Comparison of ENCODE assay signal across 12 mouse cellular contexts in the genomic region with DNA sequence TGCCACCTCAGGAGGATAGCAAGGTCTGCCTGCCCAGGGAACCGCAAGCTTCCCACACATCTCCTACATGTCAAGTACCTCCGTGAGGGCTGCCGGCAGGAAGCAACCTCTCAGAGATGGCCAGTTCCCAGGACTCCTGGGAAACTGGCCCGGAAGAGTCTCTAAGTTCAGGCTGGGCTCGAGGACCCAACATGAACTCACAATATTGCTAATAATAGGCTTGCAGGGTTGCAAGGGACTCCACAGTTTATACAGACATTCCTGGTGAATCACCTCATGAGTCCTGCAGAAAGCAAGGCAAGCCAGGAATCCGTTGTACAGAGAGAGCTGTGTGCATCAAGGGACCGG. TPM values are rescaled to one million over a fixed set of nuclear protein-coding genes. Genes with fewer than 3 reads are reported as not detected.
A peak's percentile ranks its signal among the peaks of the same experiment; 100 is the strongest.
DNase-seq lines count a peak whose midpoint lies in the region; ATAC-seq lines count a peak whose summit lies in the region.
"Had no signal": no experiment of that assay in that cellular context is flagged by ENCODE, and none has a peak within 500 bp of the region (broad histone marks: within the 10 kb centered on the region; RNA-seq: fewer than 3 reads in every experiment).

No protein-coding gene starts in this region.

- no peak overlapping the region for H3K4me3 ChIP-seq in embryonic facial prominence, embryonic 14.5 days (ENCODE audit: low read depth, low read length)
- no peak overlapping the region for H3K4me3 ChIP-seq in embryonic facial prominence, embryonic 10.5 days
- no peak overlapping the region for H3K4me3 ChIP-seq in lung, embryonic 15.5 days
- no peak overlapping the region for H3K4me3 ChIP-seq in heart, embryonic 16.5 days (ENCODE audit: low read length)
- H3K4me3 ChIP-seq in stomach, embryonic 16.5 days (replicated peaks; ENCODE audit: low read length): no peak overlapping the region
- H3K4me3 ChIP-seq: limb, embryonic 13.5 days had no signal

- 0 out of 2 replicates have a peak overlapping the region, but pooled peaks have one; percentile 6 for H3K27ac ChIP-seq in embryonic facial prominence, embryonic 14.5 days (replicated peaks; ENCODE audit: low read depth, low read length)
- no peak overlapping the region for H3K27ac ChIP-seq in embryonic facial prominence, embryonic 10.5 days (replicated peaks)
- peak overlapping the region; percentile 27 for H3K27ac ChIP-seq in lung, embryonic 15.5 days
- peak overlapping the region; percentile 89 for H3K27ac ChIP-seq in heart, embryonic 16.5 days (ENCODE audit: low read length)
- H3K27ac ChIP-seq in stomach, embryonic 16.5 days (ENCODE audit: low read length): peak overlapping the region; percentile 86
- H3K27ac ChIP-seq: limb, embryonic 13.5 days had no signal

- H3K9ac ChIP-seq in embryonic facial prominence, embryonic 14.5 days (ENCODE audit: low read depth, low read length): no peak overlapping the region
- H3K9ac ChIP-seq in lung, embryonic 15.5 days: no peak overlapping the region
- H3K9ac ChIP-seq in heart, embryonic 16.5 days (ENCODE audit: low read length): peak overlapping the region; percentile 51
- peak overlapping the region; percentile 4; the same call in 1 of the 2 replicates for H3K9ac ChIP-seq in stomach, embryonic 16.5 days (ENCODE audit: low read length)
- H3K9ac ChIP-seq: limb, embryonic 13.5 days had no signal

- DNase-seq in embryonic facial prominence, embryonic 14.5 days (ENCODE audit: low spot score): no peak
- DNase-seq in embryonic facial prominence, embryonic 10.5 days (ENCODE audit: low spot score): no peak
- DNase-seq in lung, postnatal 25 days (ENCODE audit: low spot score): no peak
- DNase-seq in ovary, postnatal 10 days (ENCODE audit: low spot score): no peak
- no peak for DNase-seq in right cerebral cortex, postnatal 36 days (ENCODE audit: low spot score in 2 of 2)
- DNase-seq: adrenal gland, adult 8-10 months; embryo, embryonic 11 days; midbrain, embryonic 14.5 days had no signal

- no peak for ATAC-seq in embryonic facial prominence, embryonic 14.5 days (ENCODE audit: low read depth)
- no peak for ATAC-seq in lung, embryonic 15.5 days (ENCODE audit: borderline replicate concordance, extremely low read depth, low FRiP score, low TSS enrichment)
- peak; percentile 12; the same call in 1 of the 2 replicates for ATAC-seq in heart, embryonic 16.5 days (replicated peaks; ENCODE audit: extremely low read depth, insufficient read depth, low FRiP score)
- ATAC-seq in stomach, embryonic 16.5 days (ENCODE audit: insufficient read depth, low FRiP score): no peak

- no peaks in the 10 kb centered on the region for H3K9me3 ChIP-seq in embryonic facial prominence, embryonic 14.5 days (ENCODE audit: control insufficient read depth, low read length)
- no peaks in the 10 kb centered on the region for H3K9me3 ChIP-seq in embryonic facial prominence, embryonic 10.5 days
- H3K9me3 ChIP-seq in lung, embryonic 15.5 days: no peaks in the 10 kb centered on the region
- no peaks in the 10 kb centered on the region for H3K9me3 ChIP-seq in heart, embryonic 16.5 days (replicated peaks; ENCODE audit: control insufficient read depth, low read length)
- H3K9me3 ChIP-seq in stomach, embryonic 16.5 days (replicated peaks; ENCODE audit: control insufficient read depth, low read length): no peaks in the 10 kb centered on the region
- H3K9me3 ChIP-seq: limb, embryonic 13.5 days had no signal

- no peaks in the 10 kb centered on the region for H3K27me3 ChIP-seq in embryonic facial prominence, embryonic 14.5 days (replicated peaks; ENCODE audit: control insufficient read depth, insufficient read depth, low read length)
- no peaks in the 10 kb centered on the region for H3K27me3 ChIP-seq in embryonic facial prominence, embryonic 10.5 days (replicated peaks; ENCODE audit: low read depth, poor library complexity, severe bottlenecking)
- H3K27me3 ChIP-seq in lung, embryonic 15.5 days: no peaks in the 10 kb centered on the region
- H3K27me3 ChIP-seq in heart, embryonic 16.5 days (ENCODE audit: control insufficient read depth, insufficient read depth, low read length): no peaks in the 10 kb centered on the region
- H3K27me3 ChIP-seq in stomach, embryonic 16.5 days (ENCODE audit: control insufficient read depth, insufficient read depth, low read length): no peaks in the 10 kb centered on the region
- H3K27me3 ChIP-seq: limb, embryonic 13.5 days had no signal

- no peak overlapping the region for H3K4me2 ChIP-seq in embryonic facial prominence, embryonic 14.5 days (ENCODE audit: low read depth, low read length)
- H3K4me2 ChIP-seq in lung, embryonic 15.5 days: no peak overlapping the region
- peak overlapping the region; percentile 28; the same call in 1 of the 2 replicates for H3K4me2 ChIP-seq in heart, embryonic 16.5 days (ENCODE audit: low read depth, low read length)
- H3K4me2 ChIP-seq in stomach, embryonic 16.5 days (ENCODE audit: low read depth, low read length): no peak overlapping the region
- H3K4me2 ChIP-seq: limb, embryonic 13.5 days had no signal

- H3K36me3 ChIP-seq in embryonic facial prominence, embryonic 14.5 days (ENCODE audit: control insufficient read depth, insufficient read depth, low read length): 0 out of 2 replicates have a peak, but pooled peaks cover 3% of the 10 kb centered on the region
- H3K36me3 ChIP-seq in embryonic facial prominence, embryonic 10.5 days (replicated peaks): peaks cover 77% of the 10 kb centered on the region
- no peaks in the 10 kb centered on the region for H3K36me3 ChIP-seq in lung, embryonic 15.5 days
- no peaks in the 10 kb centered on the region for H3K36me3 ChIP-seq in heart, embryonic 16.5 days (ENCODE audit: control insufficient read depth, insufficient read depth)
- no peaks in the 10 kb centered on the region for H3K36me3 ChIP-seq in stomach, embryonic 16.5 days (ENCODE audit: control insufficient read depth, insufficient read depth, low read length)

- 71% methylated on average over 7 of the region's 7 CpGs for WGBS in embryonic facial prominence, embryonic 14.5 days
- 77% methylated on average over 7 of the region's 7 CpGs for WGBS in embryonic facial prominence, embryonic 10.5 days
- WGBS in lung, embryonic 15.5 days: 39% methylated on average over 7 of the region's 7 CpGs
- 19% methylated on average over 7 of the region's 7 CpGs for WGBS in heart, embryonic 16.5 days
- 41% methylated on average over 7 of the region's 7 CpGs for WGBS in stomach, embryonic 16.5 days

- peaks cover 48% of the 10 kb centered on the region for H3K4me1 ChIP-seq in embryonic facial prominence, embryonic 14.5 days (ENCODE audit: control insufficient read depth, insufficient read depth, low read length)
- H3K4me1 ChIP-seq in embryonic facial prominence, embryonic 10.5 days: peaks cover 77% of the 10 kb centered on the region
- peaks cover 93% of the 10 kb centered on the region for H3K4me1 ChIP-seq in lung, embryonic 15.5 days
- peaks cover 67% of the 10 kb centered on the region for H3K4me1 ChIP-seq in heart, embryonic 16.5 days (ENCODE audit: control insufficient read depth, insufficient read depth, low read length)
- peaks cover 73% of the 10 kb centered on the region for H3K4me1 ChIP-seq in stomach, embryonic 16.5 days (ENCODE audit: control insufficient read depth, insufficient read depth, low read length)

RNA-seq across cellular contexts. Expression of a gene that starts 13.2 kb away (rescaled TPM):
- polyA plus RNA-seq in embryonic facial prominence, embryonic 14.5 days (2014; fragmentation: Nextera tagmentation; extraction: Ambion mirVana): 5.2 and 6.3 TPM in 2 replicates
- polyA plus RNA-seq in embryonic facial prominence, embryonic 10.5 days (2016; fragmentation: Nextera tagmentation; extraction: Ambion mirVana): 4.5 and 4.7 TPM in 2 replicates
- polyA plus RNA-seq in lung, embryonic 15.5 days (2015; fragmentation: Nextera tagmentation; extraction: Ambion mirVana): 4.1 and 5.1 TPM in 2 replicates
- polyA plus RNA-seq in heart, embryonic 16.5 days (2015; fragmentation: Nextera tagmentation; extraction: Ambion mirVana): 1.7 and 3.1 TPM in 2 replicates
- polyA plus RNA-seq in stomach, embryonic 16.5 days (2015; fragmentation: Nextera tagmentation; extraction: Ambion mirVana): 2.1 and 2.6 TPM in 2 replicates

RNA-seq across cellular contexts. Expression of a gene that starts 21.0 kb away (rescaled TPM):
- not detected in 2 replicates for polyA plus RNA-seq in embryonic facial prominence, embryonic 14.5 days (2014; fragmentation: Nextera tagmentation; extraction: Ambion mirVana)
- polyA plus RNA-seq in embryonic facial prominence, embryonic 10.5 days (2016; fragmentation: Nextera tagmentation; extraction: Ambion mirVana): not detected in 2 replicates
- polyA plus RNA-seq in lung, embryonic 15.5 days (2015; fragmentation: Nextera tagmentation; extraction: Ambion mirVana): not detected in 2 replicates
- not detected in 2 replicates for polyA plus RNA-seq in heart, embryonic 16.5 days (2015; fragmentation: Nextera tagmentation; extraction: Ambion mirVana)
- polyA plus RNA-seq in stomach, embryonic 16.5 days (2015; fragmentation: Nextera tagmentation; extraction: Ambion mirVana): not detected in 2 replicates
- polyA plus RNA-seq: limb, embryonic 13.5 days; midbrain, embryonic 14.5 days had no signal

RNA-seq across cellular contexts. Expression of a gene that starts 58.9 kb away (rescaled TPM):
- polyA plus RNA-seq in embryonic facial prominence, embryonic 14.5 days (2014; fragmentation: Nextera tagmentation; extraction: Ambion mirVana): 25.8 and 32.7 TPM in 2 replicates
- 51.7 and 53.8 TPM in 2 replicates for polyA plus RNA-seq in embryonic facial prominence, embryonic 10.5 days (2016; fragmentation: Nextera tagmentation; extraction: Ambion mirVana)
- polyA plus RNA-seq in lung, embryonic 15.5 days (2015; fragmentation: Nextera tagmentation; extraction: Ambion mirVana): 39.0 and 40.9 TPM in 2 replicates
- 31.1 and 34.5 TPM in 2 replicates for polyA plus RNA-seq in heart, embryonic 16.5 days (2015; fragmentation: Nextera tagmentation; extraction: Ambion mirVana)
- 28.5 and 28.6 TPM in 2 replicates for polyA plus RNA-seq in stomach, embryonic 16.5 days (2015; fragmentation: Nextera tagmentation; extraction: Ambion mirVana)

Comparison
In these comparisons a context has a peak if more than half of its experiments do, and no peak if none do; other contexts are left out.
1. H3K9ac ChIP-seq: peak in heart, embryonic 16.5 days (single experiment) and stomach, embryonic 16.5 days (single experiment); none in embryonic facial prominence, embryonic 14.5 days (single experiment) and lung, embryonic 15.5 days (single experiment).